Mouse (Mus musculus): ENCODE results near the gene Nup107.
A peak's percentile ranks its signal among the peaks of the same experiment; 100 is the strongest.
"Not testable (repeated sequence)": the region's sequence is repeated elsewhere in the genome, so short reads cannot be mapped to it uniquely, and the experiment has no call there.

The Nup107 gene

DNA sequence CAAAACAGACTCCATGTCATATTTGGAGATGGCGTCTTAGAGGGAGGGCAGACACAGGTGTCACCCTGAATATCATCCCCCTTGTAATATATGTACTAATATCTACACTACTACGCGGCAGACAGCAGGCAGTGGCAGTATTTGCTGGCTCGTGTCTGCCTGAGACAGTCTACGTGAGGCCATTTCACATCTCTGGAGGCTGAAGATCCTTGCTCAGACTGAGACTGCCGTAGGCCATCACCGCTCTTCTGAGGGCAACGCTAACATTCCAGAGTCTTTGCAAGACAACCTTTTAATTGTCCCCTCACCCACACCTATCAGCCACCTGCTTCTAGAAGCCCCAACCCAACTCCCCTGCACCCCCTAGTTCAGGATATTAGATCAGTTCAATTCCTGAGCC is 79.0 kb downstream of the Nup107 start:
- DNase-seq, result no peak

DNA sequence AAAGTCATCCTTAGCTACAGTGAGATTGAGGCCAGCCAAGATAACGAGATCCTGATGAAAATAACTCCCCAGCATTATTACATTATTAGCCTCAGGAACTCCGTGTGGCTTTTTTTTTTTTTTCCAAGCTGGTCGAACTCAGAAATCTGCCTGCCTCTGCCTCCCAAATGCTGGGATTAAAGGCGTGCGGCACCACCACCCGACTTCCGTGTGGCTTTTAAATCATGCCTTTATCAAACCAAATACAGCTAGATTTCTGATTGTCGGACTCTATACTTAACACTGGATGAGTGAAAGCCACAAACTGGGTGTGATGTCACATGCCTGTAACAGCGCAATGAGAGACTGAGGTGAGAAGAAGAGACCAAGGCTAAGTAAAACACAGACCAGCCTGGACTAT is 79.6 kb downstream of the Nup107 start:
- no peak for DNase-seq

DNA sequence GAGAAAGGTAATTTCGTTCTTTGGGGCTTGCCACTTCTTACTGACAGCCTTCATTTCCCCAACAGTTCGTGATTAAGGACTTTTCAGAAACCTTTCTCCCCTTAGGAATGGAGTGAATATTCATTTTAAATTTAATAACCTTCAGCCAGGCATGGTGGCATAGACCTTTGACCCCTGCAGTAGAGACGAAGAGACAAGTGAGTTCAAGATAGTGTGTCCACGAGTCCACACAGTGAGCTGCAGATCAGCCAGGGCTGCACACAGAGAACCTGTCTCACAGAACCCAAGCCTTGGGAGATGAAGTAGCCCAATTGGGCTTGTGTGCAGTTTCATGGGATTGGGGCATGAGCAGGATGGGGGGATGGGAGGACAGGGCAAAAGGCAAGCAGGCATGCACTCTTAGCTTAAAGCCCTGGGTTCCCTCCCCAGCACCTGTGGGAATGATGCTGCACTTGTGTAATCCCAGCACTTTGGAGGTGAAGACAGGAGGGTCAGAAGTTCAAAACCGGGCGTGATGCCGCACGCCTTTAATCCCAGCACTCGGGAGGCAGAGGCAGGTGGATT is 80.2 kb downstream of the Nup107 start:
- peak in 1 of 2 experiments; percentile 31 for DNase-seq

- peak; percentile 68 to 75 for DNase-seq
Measured at GRCm38 (mm10) chr10:117711408-117711807, 81.1 kb downstream of the Nup107 start.

DNA sequence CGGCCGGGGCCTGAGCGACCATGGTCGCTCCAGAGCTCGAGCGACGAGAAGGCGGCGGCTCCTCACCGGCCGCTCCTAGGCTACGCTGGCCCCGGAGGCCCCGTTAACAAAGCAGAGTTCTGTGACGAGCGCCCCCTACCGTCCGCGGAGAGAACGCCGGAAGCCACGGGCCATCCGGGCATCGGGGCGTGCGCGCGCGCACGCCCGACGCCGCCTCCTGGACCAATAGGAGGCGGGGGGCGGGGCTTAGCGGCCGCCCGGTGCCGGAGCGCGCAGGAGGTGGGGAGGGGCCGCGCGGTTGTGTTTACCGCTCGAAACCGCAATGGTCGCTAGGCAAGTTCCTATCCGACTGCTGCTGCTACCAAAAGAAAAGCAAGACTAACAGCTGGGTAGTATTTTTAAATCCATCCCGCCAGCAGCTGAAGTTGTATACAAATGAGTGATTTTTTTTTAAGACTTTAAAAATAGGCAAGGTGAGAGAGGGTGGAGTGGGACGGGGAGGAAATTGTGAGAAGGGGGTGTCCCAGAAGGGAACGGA is 81.8 kb downstream of the Nup107 start, which contains the start of gene Mdm2:
Gene Mdm2, minus strand, starts transcription at position 155 of the 538 bp plus-strand sequence.
- DNase-seq, result peak; percentile 96 to 99

- peak; percentile 84 to 85 for DNase-seq
Measured at GRCm38 (mm10) chr10:117709930-117710603, 82.4 kb downstream of the Nup107 start.

- DNase-seq, result no peak
Measured at GRCm38 (mm10) chr10:117709326-117709830, 83.1 kb downstream of the Nup107 start.

GRCm38 (mm10) chr10:117708856-117709255 is 83.6 kb downstream of the Nup107 start:
- DNase-seq, result no peak

DNA sequence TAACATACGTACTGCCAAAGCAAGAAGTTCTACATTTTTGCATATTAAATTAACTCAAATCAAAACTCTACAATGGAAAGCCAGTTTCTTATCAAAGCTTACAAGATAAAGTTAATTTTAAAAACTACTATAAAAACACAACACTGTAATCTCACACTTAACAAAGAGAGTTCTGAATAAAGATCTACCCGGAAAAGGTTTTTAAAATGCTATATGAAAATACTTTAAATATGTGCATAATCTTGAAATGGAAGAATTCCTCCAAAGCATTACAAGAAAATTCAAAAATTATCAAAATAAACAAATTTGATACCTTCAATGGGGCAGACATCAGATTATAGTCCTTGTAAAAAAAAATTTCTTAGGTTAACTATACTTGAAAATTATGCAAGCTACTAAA is 84.1 kb downstream of the Nup107 start:
- no peak for DNase-seq

DNA sequence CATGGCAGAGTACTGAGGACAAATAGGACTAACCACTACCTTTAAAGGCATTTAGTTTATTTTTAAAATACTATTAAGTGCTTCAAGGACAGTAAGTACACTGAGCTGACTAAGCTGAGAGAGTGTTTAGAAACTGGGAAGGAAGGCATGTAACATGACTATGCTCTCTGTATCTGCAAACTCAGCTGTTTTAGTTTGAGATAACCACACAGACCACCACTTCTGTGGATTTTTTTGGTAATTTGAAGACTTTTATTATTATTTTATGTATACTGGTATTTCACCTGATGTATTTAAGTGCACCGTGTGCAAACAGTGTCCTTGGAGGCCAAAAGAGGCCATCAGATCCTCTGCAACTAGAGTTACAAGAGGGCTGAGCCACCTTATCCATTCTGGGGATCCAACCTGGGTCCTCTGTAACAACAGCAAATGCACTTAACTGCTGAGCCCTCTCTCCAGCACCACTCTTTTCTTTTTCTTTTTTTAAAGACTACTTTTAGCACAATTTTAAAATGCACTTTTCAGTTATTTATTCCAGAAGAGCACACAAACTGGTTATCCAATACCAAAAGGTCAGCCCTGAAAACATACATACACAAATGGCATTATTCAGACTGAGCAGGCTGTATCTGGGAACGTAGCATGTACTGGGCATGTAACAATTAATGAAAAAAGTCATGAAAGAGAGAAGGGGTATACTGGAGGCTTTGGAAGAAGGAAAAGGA is 85.2 kb downstream of the Nup107 start:
- no peak for DNase-seq

GRCm38 (mm10) chr10:117706440-117706839 is 86.1 kb downstream of the Nup107 start:
- DNase-seq, result no peak

GRCm38 (mm10) chr10:117705806-117706205 is 86.7 kb downstream of the Nup107 start:
- DNase-seq, result no peak

DNA sequence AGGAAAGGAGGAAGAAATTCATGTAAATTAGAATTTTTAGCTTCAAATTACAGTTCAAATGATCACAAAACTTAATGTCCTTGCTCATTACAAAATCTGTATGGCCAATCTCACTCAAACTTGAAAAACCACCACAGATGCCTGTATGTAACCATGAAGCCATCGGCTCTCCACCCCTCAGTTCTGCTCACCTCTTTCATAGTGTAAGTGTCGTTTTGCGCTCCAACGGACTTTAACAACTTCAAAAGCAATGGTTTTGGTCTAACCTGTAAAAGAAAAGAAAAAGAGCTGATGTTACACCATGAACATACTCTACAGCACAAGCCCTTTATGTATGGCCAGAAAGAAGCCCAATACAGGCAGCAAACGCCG is 87.6 kb downstream of the Nup107 start:
- no peak for DNase-seq

- not testable (repeated sequence) for DNase-seq
Measured at GRCm38 (mm10) chr10:117704314-117704963, 88.1 kb downstream of the Nup107 start.

- DNase-seq, result no peak
Measured at GRCm38 (mm10) chr10:117703506-117703905, 89.0 kb downstream of the Nup107 start.

DNA sequence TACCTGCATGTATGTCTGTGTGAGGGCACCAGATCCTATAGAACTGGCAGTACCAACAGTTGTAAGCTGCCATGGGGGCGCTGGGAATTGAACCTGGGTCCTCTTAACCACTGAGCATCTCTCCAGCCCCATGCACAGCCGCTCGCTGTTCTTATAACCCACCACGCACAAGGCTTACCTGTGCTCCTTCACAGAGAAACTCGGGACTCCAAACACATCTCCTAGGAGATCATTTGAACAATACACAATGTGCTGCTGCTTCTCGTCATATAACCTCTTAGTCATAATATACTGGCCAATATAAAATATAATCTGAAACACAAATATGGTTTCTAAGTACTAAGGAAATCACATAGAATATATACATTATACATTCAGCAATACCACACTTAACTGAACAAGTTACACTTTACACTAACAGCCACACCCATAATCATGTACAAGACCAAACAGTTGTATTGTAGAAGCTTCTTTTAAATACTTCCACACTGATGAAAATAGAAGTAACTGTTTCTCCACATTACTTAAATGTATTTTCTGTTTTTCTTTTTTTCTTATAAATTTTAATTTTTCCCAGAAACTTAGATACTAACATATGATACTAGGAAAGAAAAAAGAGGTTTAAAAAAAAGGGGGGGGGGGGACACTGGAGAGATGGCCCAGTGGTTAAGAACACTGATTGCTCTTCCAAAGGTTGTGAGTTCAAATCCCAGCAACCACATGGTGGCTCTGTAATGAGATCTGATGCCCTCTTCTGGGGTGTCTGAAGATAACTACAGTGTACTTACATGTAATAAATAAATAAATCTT is 90.3 kb downstream of the Nup107 start:
- no peak for DNase-seq

DNA sequence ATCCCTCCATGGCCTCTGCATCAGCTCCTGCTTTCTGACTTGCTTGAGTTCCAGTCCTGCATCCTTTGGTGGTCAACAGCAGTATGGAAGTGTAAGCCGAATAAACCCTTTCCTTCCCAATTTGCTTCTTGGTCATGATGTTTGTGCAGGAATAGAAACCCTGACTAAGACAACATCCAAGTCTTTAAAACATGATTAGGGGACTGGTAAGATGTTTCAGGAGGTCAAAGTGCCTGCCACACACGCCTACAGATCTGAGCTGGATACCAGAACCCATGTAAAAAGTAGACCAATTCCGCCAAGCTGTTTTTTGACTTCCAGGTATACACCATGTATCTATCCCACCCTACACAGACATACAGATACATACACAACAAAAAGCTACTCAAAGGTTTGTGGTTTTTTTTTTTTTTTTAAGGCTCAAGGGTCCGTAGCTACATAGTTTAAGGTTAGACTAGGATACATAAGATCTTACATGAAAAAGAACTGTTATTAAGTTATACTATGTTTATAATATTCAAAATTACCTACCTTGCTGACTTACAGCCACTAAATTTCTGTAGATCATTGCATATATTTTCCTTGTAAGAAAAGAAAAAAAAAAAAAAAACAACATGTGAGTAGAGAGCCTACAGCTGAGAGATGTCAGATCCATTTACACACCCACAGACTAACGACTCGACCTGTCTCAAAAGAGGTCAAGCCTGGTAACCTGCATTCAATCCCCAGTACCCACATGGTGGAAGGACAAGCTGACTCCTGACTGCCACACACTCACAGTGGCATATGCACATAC is 91.3 kb downstream of the Nup107 start:
- no peak for DNase-seq

Data from kidney, postnatal 36 days (tissue).